Mouse (Mus musculus) urinary bladder, postnatal 10 days (tissue): ENCODE results near the gene Slc15a4.

Source experiments
- DNase-seq: peaks from one replicate; pipeline ENCODE4 v3.0.0; 2022; ENCODE audit warnings: low spot score

Slc15a4 gene

DNA sequence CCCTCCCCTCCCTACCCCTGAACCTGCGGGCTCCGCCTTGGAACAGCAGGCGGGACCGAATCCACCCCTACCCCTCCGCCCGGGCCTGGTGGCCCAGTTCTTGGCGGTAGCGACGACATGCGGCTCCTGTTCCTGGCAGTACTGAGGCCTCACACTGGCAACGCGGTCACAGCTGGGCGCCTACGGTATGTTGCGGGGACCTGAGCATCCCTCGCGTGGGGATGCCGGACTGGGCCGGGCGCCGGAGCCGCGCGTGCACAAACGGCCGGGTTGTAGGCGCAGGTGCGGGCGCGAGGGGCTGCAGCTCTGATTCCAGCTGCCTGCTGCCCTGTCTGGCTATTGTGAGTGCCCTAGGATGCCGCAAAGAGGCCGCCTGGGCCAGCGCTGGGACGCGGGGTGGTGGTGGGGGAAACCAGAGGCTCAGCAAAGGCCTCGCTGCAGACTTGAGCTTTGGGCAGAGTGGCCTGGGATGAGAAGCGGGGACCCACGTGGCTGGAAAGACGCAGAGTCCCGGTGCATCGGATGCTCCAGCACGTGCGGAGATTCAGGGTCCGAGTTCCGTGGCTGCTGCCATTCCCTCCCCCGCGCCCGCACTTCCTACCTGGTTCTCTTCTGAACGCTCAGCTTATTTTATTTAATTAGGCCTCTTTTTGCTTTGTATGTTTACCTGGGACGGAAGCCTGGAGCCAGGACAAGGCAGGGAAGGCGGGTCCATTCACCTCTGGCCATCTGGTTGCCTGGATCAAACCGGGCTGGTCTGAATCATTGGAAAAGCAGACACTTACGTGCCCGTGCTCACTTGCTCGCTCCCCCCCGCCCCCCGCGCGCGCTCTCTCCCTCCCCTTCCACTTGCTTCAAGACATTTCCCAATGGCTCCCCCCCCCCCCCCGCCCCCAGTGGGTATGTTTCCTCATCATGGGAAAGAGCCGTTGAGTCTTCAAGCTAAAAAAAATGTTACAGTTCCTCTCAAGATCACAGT is at the start of gene Slc15a4, which contains the start of gene Glt1d1:
TSS of gene Slc15a4 (minus strand) at position 731 of the 979 bp plus-strand sequence.
TSS of gene Glt1d1 (plus strand) at position 96 of the 979 bp plus-strand sequence.
- no peak for DNase-seq

GRCm38 (mm10) chr5:127678501-127678900 is 45.8 kb upstream of the Slc15a4 start:
- DNase-seq = no peak

GRCm38 (mm10) chr5:127677561-127677960 is 44.9 kb upstream of the Slc15a4 start:
- DNase-seq = no peak

- DNase-seq = no peak
These were observed 41.2 kb upstream of the Slc15a4 start for GRCm38 (mm10) chr5:127673913-127674312.

GRCm38 (mm10) chr5:127660979-127661378 is 28.3 kb upstream of the Slc15a4 start:
- no peak for DNase-seq

- DNase-seq = no peak
These were observed 27.6 kb upstream of the Slc15a4 start for GRCm38 (mm10) chr5:127660267-127660666.

- DNase-seq = no peak
These were observed 26.6 kb upstream of the Slc15a4 start for GRCm38 (mm10) chr5:127659312-127659711.

DNA sequence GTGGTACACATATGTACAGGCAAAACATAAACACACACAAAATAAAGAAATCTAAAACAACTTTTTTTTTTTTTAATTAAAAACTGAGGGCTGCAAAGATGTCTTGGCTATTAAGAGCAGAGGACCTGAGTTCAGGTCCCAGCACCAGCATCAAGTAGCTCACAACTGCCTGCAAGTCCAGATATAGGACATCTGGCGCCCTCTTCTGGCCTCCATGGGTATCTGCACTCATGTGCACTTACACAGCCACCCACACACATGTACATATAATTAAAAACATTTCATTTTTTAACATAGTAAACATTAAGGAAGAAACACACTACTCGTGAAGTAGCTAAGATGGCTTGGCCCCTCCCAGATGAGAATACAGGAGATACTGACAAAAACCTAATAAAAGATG is 25.6 kb upstream of the Slc15a4 start:
- DNase-seq = no peak

GRCm38 (mm10) chr5:127649077-127649476 is 16.4 kb upstream of the Slc15a4 start:
- no peak for DNase-seq

DNA sequence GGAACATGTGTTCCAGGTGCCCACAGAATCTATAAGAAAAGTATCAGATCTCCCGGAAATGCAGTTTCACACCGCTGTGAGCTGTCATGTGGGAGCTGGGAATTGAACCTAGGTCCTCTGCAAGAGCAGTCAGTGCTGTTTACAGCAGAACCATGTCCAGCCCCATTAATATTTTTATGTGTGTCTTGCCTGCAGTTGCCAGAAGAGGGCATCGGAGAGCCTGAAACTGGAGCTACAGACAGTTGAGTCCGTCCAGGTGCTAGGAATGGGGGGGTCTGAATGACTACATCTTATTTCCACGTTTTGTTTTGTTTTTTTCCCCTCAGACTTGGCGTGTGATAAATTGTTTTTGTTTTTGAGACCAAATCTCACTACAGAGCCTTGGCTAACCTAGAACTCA is 15.3 kb upstream of the Slc15a4 start:
- no peak for DNase-seq

GRCm38 (mm10) chr5:127641185-127641958 is 8.7 kb upstream of the Slc15a4 start:
- no peak for DNase-seq

DNA sequence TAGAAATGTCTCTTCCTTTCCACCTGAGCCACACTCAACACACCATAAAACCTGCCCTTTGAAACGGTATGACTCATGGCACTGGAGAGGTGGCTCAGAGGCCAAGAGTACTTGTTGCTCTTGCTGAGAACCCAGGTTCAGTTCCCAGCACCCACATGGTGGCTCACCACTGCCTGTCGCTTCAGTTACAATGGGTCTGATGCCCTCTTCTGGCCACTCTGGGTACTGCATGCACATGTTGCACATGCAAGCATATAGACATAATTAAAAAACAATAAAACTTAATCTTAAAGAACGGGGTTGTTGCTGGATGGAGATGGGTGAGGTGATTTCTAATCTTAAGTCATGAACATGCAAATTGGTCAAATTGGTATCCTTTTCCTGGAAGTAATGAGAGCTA is 7.7 kb upstream of the Slc15a4 start:
- DNase-seq = no peak

DNA sequence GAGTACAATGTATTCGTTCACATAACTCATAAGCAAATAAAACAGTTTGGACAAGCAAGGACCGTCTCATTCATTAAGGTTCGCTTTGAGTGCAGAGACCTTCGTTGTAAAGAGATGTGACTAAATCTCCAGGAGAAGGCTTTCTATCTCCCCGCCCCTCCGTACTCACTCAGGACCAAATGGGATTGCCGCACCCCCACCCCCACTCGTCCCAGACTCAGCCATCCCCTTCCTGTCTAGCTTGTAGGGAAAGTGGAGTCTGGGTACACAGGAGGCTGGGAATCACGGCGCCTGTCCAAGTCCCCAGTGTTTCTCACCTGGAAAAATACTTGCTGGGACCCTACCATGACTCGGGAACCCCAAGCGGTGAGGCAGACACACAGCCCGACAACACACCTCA is 6.9 kb upstream of the Slc15a4 start:
- DNase-seq = no peak

GRCm38 (mm10) chr5:127639067-127639605 is 6.4 kb upstream of the Slc15a4 start:
- no peak for DNase-seq

DNA sequence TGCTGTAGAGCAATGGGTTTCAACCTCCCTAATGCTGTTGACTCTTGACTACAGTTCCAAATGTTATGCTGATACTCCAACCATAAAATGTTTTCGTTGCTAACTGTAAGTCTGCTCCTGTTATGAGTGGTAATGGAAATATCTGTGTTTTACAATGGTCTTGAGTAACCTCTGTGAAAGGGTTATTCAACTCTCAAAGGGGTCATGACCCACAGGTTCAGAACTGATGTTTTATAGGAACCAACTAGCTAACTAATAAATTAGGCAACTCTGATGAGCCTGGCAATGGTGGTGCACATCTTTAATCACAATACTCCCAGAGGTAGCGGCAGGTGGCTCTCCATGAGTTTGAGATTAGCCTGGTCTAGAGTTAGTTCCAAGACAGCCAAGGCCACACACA is 5.5 kb upstream of the Slc15a4 start:
- DNase-seq = no peak

- DNase-seq = no peak
These were observed 4.9 kb upstream of the Slc15a4 start for GRCm38 (mm10) chr5:127637622-127638021.

DNA sequence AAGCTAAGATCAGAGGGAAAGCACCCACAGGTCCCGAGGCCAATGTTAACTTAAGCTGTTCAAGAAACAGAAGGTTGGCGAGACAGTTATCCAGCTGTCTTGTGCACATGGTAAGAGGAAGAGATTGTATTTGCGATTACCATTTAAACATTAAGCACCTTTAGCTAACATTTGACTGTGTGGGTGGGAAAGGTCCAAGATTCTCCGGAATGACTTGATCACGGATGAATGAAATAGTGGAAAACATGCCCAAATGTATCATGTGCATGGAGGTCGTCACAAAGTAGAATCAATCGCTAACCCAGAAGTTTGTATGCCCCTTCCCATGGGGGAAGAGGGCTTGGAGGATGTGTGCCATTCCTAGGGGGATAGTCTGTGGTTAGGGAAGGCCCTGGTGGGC is 969 bp upstream of the Slc15a4 start:
- DNase-seq = no peak

GRCm38 (mm10) chr5:127633188-127633587 is 491 bp upstream of the Slc15a4 start:
- no peak for DNase-seq

GRCm38 (mm10) chr5:127631671-127632070 is 1.0 kb downstream of the Slc15a4 start:
- no peak for DNase-seq

- no peak for DNase-seq
These were observed 5.5 kb downstream of the Slc15a4 start for GRCm38 (mm10) chr5:127627242-127627641.

- DNase-seq = no peak
These were observed 8.1 kb downstream of the Slc15a4 start for GRCm38 (mm10) chr5:127624427-127625213.

DNA sequence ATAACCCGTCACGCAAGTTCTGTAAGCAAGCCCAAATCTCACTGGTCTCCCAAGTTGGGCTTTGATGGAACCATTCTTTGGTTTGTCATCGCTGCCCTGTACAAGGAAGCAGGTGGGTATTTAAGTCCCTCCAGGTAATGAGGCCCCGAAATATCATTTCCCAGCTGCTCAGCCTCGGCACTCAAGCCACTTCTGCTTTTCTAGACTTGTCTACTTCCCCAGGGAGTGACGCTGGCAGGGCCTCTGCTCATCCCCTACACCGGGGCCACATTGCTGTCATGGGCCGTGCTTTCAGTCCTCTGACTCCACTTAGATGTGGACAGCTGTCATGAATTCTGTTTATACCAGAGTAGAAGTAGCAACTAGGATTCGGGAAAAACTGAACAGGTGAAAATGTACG is 11.6 kb downstream of the Slc15a4 start:
- DNase-seq = no peak
